ENCODE assay signal across 11 mouse cellular contexts in the genomic region with DNA sequence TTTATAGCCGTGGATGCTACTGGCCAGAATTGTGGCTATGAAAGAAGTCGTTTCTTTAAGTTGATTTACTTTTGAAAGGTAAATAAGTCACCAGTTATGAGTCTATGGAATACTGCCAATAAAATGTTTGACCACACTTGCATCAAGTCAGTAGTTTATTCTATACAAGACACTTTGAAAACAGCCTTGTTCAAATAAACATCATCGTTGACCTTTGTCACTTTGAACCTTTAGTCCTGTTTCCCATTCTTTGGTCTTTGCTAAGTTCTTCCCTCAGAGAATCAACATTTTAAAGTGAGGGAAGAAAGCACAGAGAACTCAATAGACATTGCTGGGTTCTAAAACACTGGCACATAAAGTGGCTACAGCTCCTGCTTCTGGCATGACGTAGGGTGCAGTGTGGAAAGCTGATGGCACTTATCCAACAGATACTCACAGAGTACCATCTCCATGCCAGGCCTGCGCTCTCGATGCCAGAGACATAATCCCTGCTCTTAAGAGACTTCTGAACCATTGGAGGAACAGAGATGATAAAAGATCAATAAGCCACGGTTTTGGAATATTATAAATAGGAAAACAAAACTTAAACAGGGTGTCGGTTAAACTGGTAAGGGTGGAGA. TPM values are rescaled to one million over a fixed set of nuclear protein-coding genes. Genes with fewer than 3 reads are reported as not detected.
DNase-seq lines count a peak whose midpoint lies in the region; ATAC-seq lines count a peak whose summit lies in the region.
"Had no signal": no experiment of that assay in that cellular context is flagged by ENCODE, and none has a peak within 500 bp of the region (broad histone marks: within the 10 kb centered on the region; RNA-seq: fewer than 3 reads in every experiment).

No protein-coding gene starts in this region.

- no peak for ATAC-seq in megakaryocyte, adult 5-6 weeks (ENCODE audit: poor library complexity, severe bottlenecking)
- ATAC-seq: hindbrain, embryonic 16.5 days had no signal

- peak; percentile 56 for DNase-seq in adrenal gland, postnatal 10 days
- no peak for DNase-seq in adrenal gland, adult 18-20 months (ENCODE audit: low spot score in 2 of 2)
- peak; percentile 42 for DNase-seq in heart, postnatal 4 days
- no peak for DNase-seq in heart, postnatal 36 days
- peak; percentile 20 to 54 for DNase-seq in left cerebral cortex, postnatal 14 days (ENCODE audit: low spot score in 2 of 2)
- DNase-seq in left cerebral cortex, adult 9 months (ENCODE audit: low spot score in 2 of 2): no peak
- peak; percentile 31 for DNase-seq in adipocyte (ENCODE audit: low spot score)
- DNase-seq: thymus, adult 18-20 months had no signal

- intact Hi-C loops in heart, postnatal 36 days (cut with DNase I): no loop called here
- intact Hi-C loops in left cerebral cortex, postnatal 14 days (cut with DNase I): no loop called here

RNA-seq across cellular contexts. Expression of a gene that starts 8.0 kb away (rescaled TPM):
- total RNA-seq in adrenal gland, postnatal 10 days (2021): 10 to 100 TPM; 15.1 to 20.6 TPM
- 10 to 100 TPM; 11.3 to 19.0 TPM for total RNA-seq in adrenal gland, adult 18-20 months (2021)
- 10 to 100 TPM in 1 of 2 experiments, 1 to 10 TPM in 1; 9.0 to 10.2 TPM for total RNA-seq in heart, postnatal 4 days (2021)
- 10 to 100 TPM; 14.1 to 28.1 TPM for total RNA-seq in heart, postnatal 36 days (2021)
- 1 to 10 TPM; 1.7 to 4.3 TPM for total RNA-seq in left cerebral cortex, postnatal 14 days (2021)
- total RNA-seq in megakaryocyte, adult 5-6 weeks (2015): 1.1 and 1.2 TPM in 2 replicates
- 0.92 and 0.98 TPM in 2 replicates for total RNA-seq in megakaryocyte, adult 5-6 weeks (2017)
- total RNA-seq: megakaryocyte-erythroid progenitor cell, adult 5-6 weeks had no signal

RNA-seq across cellular contexts. Expression of a gene that starts 10.8 kb away (rescaled TPM):
- 10 to 100 TPM; 43.2 to 45.4 TPM for total RNA-seq in adrenal gland, postnatal 10 days (2021)
- 10 to 100 TPM; 51.6 to 79.2 TPM for total RNA-seq in adrenal gland, adult 18-20 months (2021)
- total RNA-seq in heart, postnatal 4 days (2021): 10 to 100 TPM; 51.9 to 57.6 TPM
- total RNA-seq in heart, postnatal 36 days (2021): 10 to 100 TPM; 36.5 to 38.1 TPM
- 10 to 100 TPM; 73.5 to 77.7 TPM for total RNA-seq in left cerebral cortex, postnatal 14 days (2021)
- total RNA-seq in megakaryocyte, adult 5-6 weeks (2015): 31.6 and 36.3 TPM in 2 replicates
- 28.7 and 39.0 TPM in 2 replicates for total RNA-seq in megakaryocyte, adult 5-6 weeks (2017)

Comparison
In these comparisons a context has a peak if more than half of its experiments do, and no peak if none do; other contexts are left out.
1. DNase-seq: peak in adrenal gland, postnatal 10 days (single experiment), heart, postnatal 4 days (single experiment), left cerebral cortex, postnatal 14 days (2 of 2) and adipocyte (single experiment); none in adrenal gland, adult 18-20 months (0 of 2), heart, postnatal 36 days (0 of 2) and left cerebral cortex, adult 9 months (0 of 2).